Mouse (Mus musculus) embryonic stem cell, embryonic (primary cell): ENCODE data around the gene Cass4.

Experiments
- CTCF ChIA-PET, 4 experiments: fragments of 300-600 bp in 2 of 4; fragments of 350-600 bp in 2 of 4; sonication (Branson Sonifier 250); formaldehyde crosslinking; loops; one replicate each; lab custom pipeline; 2022; ENCODE audit warnings: inconsistent platforms in 2 of 4; lab: Charles Lee
- POLR2A ChIA-PET, 4 experiments: fragments of 300-600 bp in 2 of 4; fragments of 350-600 bp in 2 of 4; sonication (Branson Sonifier 250); formaldehyde crosslinking; loops; one replicate each; lab custom pipeline; 2022; ENCODE audit warnings: antibody characterized with exemption in 4 of 4, inconsistent platforms in 1 of 4; lab: Charles Lee

Cass4 gene

DNA sequence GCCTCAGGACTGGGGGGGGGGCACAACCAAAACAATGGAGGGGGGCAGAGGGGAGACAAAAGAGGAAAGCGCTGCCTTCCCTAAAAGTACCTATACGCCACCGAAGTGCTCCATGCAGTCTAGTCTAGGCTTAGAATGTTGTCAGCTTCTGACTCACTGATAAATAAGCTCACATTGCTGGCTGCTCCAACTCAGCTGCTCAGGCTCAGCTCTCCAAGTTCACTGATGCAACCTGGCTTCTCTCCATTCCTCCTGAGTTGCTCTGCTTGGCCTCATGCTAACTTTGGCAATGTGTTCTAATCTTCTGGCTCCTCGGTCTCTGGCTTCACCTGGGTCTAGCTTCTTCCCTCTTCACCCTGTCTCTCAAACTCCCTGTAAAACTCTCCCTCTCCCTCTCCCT, 17.0 kb upstream of the Cass4 start:
- POLR2A ChIA-PET: interaction anchor here in 3 of 4 experiments (0.6 to 2.5 kb wide), 10 partner anchors 10 to 443 kb away, joined by 3 to 12 read pairs (median 4); partner anchors contain the start of gene Rtf2 (in 1 of the 3)
- CTCF ChIA-PET: interaction anchor here in 3 of 4 experiments (0.6 to 1.4 kb wide), 3 partner anchors 17 to 71 kb away, joined by 4 to 9 read pairs (median 6); partner anchors contain the start of genes Cass4 (in 1 of the 3) and Fam210b (in 1 of the 3)

DNA sequence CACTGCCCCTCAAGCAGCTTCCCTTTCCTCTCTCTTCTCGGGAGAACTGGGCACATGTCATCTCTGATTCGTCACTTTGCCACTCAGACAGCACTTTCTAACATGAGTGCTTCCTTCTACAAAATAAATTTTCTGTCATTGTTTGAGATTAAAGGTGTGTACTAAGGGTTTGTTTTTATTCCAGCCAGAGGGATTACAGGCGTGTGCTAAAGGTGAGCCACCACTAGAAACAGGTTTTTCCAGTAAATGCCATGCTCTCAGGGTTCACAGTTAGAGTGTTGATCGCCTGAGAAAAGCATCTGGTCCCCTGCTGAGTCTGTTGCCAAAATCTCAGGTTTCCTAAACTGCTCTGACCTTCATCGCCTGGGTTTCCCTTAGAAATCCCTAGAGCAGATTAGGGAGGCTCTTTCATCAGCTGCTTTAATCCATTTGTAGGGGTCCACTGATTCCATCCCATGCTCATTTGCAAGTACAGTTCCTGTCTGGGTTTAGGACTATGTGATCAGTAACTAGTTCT, 16.5 kb upstream of the Cass4 start:
- ChIA-PET CTCF (interaction anchor here in 2 of 4 experiments (1.1 to 1.4 kb wide), 2 partner anchors 32 to 70 kb away, joined by 4 to 6 read pairs; partner anchors contain the start of gene Fam210b (in 1 of the 2)), POLR2A (interaction anchor here in 3 of 4 experiments (0.6 to 2.5 kb wide), 9 partner anchors 11 to 443 kb away, joined by 3 to 12 read pairs (median 4); partner anchors contain the start of gene Rtf2 (in 2 of the 3))

DNA sequence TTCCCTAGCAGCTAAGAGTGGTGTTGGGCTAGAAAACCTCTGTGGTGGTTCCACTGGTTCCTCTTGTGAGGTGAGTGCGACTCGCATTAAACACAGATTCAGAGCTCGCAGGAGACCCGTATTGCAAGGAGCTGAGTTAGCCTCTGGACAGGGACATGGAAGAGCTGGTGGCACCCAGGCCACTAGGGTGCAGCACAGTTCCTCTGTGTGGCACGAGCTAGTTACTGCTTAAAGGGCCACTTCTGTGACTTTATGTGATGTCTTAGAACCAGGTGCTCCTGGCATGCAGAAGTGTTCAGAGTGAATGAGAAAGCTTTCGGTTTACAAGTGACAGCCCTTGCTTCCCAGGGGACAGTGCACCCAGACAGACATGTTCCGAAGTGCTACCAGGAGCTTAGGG, 15.3 kb upstream of the Cass4 start:
- ChIA-PET CTCF (interaction anchor here (0.5 to 2.4 kb wide), 21 partner anchors 8 to 561 kb away, joined by 3 to 18 read pairs (median 3); partner anchors contain the start of genes Rtf2 (in 2 of the 4), Aurka (in 1 of the 4), Cstf1 (in 1 of the 4) and Fam210b (in 1 of the 4)), POLR2A (interaction anchor here (0.5 to 3.9 kb wide), 22 partner anchors 8 to 68 kb away, joined by 3 to 25 read pairs (median 4); partner anchors contain the start of genes Aurka (in 3 of the 4), Cstf1 (in 3 of the 4), Cass4 (in 2 of the 4) and Rtf2 (in 2 of the 4))

DNA sequence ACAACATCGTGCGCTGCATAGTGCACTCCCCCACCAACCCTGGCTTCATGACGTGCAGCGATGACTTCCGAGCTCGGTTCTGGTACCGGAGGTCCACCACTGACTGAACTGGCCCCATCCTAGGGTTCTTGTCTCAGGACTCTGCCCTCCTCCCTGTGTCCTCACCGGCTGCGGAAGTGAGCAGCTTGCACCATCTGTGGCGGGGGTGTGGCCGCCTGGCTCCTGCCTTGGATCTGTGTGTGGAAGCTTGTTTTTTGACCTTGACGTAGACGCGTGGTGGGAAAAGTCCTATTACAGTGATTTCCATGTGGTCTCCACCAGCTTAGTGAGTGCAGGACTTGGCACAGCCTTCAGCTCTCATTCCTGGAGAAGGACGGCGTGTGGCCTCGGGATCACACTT, 13.1 kb upstream of the Cass4 start:
- ChIA-PET POLR2A (interaction anchor here in 3 of 4 experiments (0.6 to 4.2 kb wide), 25 partner anchors 8 to 153 kb away, joined by 3 to 57 read pairs (median 4); partner anchors contain the start of genes Aurka (in 3 of the 3), Cass4 (in 3 of the 3), Cstf1 (in 3 of the 3) and Fam210b (in 2 of the 3)), CTCF (interaction anchor here in 2 of 4 experiments (0.6 to 2.2 kb wide), 3 partner anchors 11 to 159 kb away, joined by 3 to 6 read pairs (median 3); partner anchors contain the start of genes Aurka (in 1 of the 2) and Cstf1 (in 1 of the 2))

DNA sequence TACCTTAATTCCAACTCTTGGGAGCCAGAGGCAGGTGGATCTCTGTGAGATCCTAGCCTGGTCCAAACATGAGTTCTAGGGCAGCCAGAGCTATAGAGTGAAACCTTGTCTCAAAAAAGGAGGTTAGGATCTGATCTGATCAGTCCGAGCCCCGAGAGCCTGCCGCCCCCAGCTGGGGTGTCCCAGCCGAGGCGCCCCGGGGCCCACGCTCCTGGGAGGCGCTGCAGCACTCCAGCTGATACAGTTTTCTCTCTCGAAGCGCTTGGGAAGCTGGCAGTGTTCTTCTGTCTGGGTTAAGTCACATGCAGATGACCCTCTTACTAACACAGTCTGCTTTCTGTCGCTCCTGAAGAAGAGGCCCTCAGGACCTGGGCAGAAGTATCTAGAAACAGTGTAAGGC, 12.3 kb upstream of the Cass4 start:
- ChIA-PET CTCF (interaction anchor here in 1 of 4 experiments (2.2 kb wide), 1 partner anchor 12 kb away, joined by 6 read pairs; the partner anchor contains the start of genes Aurka and Cstf1), POLR2A (interaction anchor here (0.6 to 4.2 kb wide), 13 partner anchors 10 to 70 kb away, joined by 3 to 57 read pairs (median 4); partner anchors contain the start of genes Cass4 (in 3 of the 4), Aurka (in 2 of the 4), Cstf1 (in 2 of the 4) and Fam210b (in 1 of the 4))

DNA sequence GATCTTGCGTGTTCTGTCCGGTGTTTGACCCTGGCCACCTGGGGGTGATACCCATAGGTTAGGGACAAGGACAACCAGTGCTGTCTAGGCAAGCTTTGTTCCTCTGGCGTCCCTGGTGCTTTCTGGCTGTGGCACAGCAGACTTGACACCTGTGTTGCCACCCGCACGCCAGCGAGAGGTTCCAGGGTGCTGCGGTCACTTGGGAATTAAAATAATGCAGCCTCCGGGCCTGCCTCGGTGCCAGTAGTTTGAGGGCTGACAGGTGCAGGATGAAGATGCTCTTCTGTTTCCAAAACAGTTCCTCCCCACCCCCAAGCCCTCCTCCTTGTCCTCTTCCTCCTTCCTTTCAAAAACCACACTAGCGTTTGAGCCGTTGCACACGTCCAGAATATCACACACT, 11.7 kb upstream of the Cass4 start:
- CTCF ChIA-PET: no interaction called here
- POLR2A ChIA-PET: interaction anchor here in 3 of 4 experiments (1.0 to 4.2 kb wide), 6 partner anchors 10 to 58 kb away, joined by 3 to 57 read pairs (median 11); partner anchors contain the start of genes Aurka (in 2 of the 3), Cstf1 (in 2 of the 3), Cass4 (in 1 of the 3) and Rtf2 (in 1 of the 3)

DNA sequence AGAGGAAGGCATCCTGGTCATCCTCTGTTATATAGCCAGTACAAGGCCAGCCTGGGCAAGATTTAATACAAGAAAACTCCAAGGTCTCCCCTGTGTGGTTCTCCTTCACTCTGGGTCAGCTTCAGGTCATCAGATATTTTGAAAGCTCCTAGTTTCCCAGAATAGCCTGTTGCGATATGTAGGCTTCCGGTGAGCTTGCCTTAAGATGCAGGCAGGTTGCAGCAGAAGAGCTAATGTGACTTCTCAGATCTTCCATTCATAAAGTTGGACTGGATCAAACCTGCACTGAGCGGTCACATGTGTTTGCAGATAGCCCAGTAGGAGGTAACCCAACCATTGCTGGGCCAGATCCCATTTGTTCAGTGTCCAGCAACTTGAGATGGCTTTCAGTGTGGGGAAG, 8.9 kb upstream of the Cass4 start:
- ChIA-PET CTCF (no interaction called here), POLR2A (interaction anchor here in 2 of 4 experiments (1.0 to 1.6 kb wide), 4 partner anchors 14 to 55 kb away, joined by 4 to 6 read pairs (median 4); partner anchors contain the start of genes Aurka (in 2 of the 2), Cstf1 (in 2 of the 2) and Fam210b (in 1 of the 2))

DNA sequence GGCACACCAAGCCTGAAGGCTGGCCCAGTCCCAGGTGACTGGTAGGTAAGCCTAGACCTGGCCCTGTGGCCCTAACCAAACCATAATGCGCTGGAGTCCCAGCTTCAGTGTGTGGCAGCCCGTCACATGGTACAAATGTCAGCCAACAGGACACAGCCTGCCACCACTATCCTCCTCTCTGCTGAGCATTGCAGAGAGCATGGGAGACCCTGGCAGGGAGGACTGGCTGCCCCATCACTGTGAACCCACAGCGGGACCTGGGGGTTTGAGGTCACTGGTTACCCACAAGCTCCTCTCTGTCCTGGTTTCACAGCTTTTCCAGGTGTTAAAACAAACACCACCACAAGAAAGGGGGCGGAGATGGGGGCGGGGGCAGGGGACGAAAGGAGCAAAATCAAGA, 3.3 kb upstream of the Cass4 start:
- ChIA-PET POLR2A (interaction anchor here in 2 of 4 experiments (0.8 to 1.4 kb wide), 4 partner anchors 10 to 82 kb away, joined by 3 to 6 read pairs (median 3); partner anchors contain the start of gene Fam209 (in 1 of the 2)), CTCF (interaction anchor here in 2 of 4 experiments (0.6 kb wide), 2 partner anchors 35 to 435 kb away, joined by 3 to 7 read pairs; no protein-coding TSS in a partner anchor)

DNA sequence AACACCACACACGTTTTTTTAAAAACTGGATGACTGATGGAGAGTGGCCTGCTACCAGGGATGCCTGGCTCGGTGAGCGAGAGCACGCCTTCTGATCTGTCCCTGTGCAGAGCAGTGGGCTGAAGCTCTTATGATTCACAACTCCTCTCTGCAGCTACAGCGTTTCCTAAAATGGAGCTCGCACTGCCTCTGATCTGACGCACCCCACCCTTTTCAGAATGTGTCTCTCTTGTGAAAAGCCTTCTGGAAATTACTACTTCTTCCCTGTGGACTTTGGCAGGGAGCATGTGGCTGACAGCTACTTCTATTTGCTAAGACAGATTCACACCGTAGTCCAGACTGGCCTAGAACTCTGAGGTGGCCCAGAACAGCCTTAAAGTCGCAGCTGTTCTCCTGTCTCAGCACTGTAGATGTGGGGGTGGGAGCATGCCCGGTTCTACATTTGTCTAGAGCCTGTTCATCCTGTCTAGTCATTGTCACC, 1.5 kb upstream of the Cass4 start:
- ChIA-PET CTCF (no interaction called here), POLR2A (interaction anchor here in 2 of 4 experiments (1.0 to 2.4 kb wide), 6 partner anchors 9 to 48 kb away, joined by 3 to 13 read pairs (median 5); partner anchors contain the start of genes Aurka (in 1 of the 2) and Cstf1 (in 1 of the 2))

DNA sequence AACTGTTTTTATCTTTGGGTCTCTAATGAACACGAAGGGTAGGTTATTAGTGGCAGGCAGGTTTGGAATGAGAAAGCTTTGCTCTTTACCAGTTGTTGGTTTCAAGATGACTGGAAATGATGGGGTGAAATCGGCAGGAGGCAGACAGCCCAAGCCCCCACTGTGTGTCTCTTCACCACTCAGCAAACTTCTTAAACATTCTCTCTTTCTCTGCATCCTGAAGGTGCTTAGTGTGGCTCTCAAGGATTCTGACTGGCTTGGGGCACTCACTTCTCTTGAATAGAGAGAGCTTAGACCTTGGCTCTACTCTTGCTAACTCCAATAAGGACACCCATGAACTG, 428 bp downstream of the Cass4 start:
- POLR2A ChIA-PET: interaction anchor here in 3 of 4 experiments (0.7 to 2.4 kb wide), 22 partner anchors 10 to 1663 kb away, joined by 3 to 13 read pairs (median 6); partner anchors contain the start of genes Aurka (in 2 of the 3), Cstf1 (in 2 of the 3) and Rtf2 (in 1 of the 3)

DNA sequence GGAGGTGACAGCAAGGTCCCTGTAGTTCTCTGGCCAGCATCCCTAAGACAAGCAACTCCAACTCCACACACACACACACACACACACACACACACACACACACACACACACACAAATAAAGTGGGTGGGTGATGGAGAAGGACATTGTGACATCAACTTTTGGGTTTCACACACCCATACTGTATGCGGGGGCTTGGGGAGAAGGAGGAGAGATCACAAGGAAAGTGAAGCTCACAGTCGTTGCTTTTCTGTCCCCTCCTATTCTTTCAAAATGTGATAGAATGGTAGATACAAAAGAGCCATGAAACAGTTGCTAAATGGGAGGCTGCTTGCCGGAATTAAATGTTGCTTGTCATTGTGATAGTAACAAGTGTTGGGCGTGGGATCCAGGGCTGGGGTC, 1.1 kb downstream of the Cass4 start:
- POLR2A ChIA-PET: interaction anchor here (0.5 to 2.0 kb wide), 9 partner anchors 10 to 46 kb away, joined by 3 to 9 read pairs (median 4); partner anchors contain the start of gene Rtf2 (in 2 of the 4)

More for the DNA sequence above, 428 bp downstream of the Cass4 start:
- CTCF ChIA-PET: interaction anchor here in 2 of 4 experiments (0.6 to 1.2 kb wide), 4 partner anchors 16 to 154 kb away, joined by 3 to 9 read pairs (median 4); no protein-coding TSS in a partner anchor

DNA sequence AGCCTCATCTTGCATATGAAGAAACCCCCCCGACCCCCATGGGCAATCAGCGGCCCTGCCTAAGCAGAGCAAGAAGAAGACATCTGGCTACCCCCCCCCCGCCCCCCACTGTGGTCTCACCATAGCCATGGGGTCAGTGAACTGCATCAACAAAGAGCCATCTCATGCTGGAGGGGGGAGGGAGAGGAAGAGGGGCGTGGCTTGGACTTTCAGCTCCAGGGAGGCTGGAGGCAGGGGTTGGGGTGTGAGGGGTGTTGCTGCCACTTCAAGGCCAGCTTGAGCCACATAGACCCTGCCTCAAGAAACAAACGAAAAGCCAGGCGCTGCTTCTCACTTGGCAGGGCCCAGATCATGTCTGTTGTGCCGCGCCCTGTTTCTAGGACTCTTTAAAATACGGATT, 2.4 kb downstream of the Cass4 start:
- ChIA-PET CTCF (interaction anchor here in 1 of 4 experiments (0.9 to 1.0 kb wide), 2 partner anchors 8 to 18 kb away, joined by 3 read pairs; no protein-coding TSS in a partner anchor), POLR2A (interaction anchor here in 3 of 4 experiments (0.6 to 1.5 kb wide), 7 partner anchors 17 to 930 kb away, joined by 3 to 12 read pairs (median 3); partner anchors contain the start of genes Fam209 (in 1 of the 3) and Rtf2 (in 1 of the 3))

More for the DNA sequence above, 1.1 kb downstream of the Cass4 start:
- CTCF ChIA-PET: interaction anchor here in 1 of 4 experiments (1.2 kb wide), 1 partner anchor 16 kb away, joined by 3 read pairs; no protein-coding TSS in a partner anchor

DNA sequence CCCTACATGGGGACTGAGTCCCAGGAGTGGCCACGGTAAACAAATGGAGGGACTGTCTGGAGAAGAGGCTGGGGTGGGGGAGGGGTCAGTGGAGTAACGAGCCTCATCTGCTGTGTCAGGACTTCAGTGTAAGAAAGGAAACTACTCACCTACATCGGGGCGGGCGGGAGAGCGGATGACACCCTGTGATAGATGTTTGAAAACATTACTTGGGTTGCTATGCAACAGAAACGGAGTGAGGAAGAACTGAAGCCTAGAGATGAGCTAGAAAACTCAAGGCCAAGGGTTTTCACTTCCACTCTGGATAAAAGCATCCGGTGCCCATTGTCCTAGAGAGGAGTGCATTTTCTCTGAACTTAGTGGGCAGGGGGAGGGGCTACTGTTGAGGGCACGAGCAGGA, 6.3 kb downstream of the Cass4 start:
- ChIA-PET CTCF (interaction anchor here in 1 of 4 experiments (0.6 kb wide), 1 partner anchor 90 kb away, joined by 3 read pairs; no protein-coding TSS in a partner anchor), POLR2A (interaction anchor here in 3 of 4 experiments (0.6 to 2.0 kb wide), 10 partner anchors 16 to 472 kb away, joined by 3 to 7 read pairs (median 3); partner anchors contain the start of genes Aurka (in 2 of the 3), Cstf1 (in 2 of the 3) and Rtf2 (in 1 of the 3))

DNA sequence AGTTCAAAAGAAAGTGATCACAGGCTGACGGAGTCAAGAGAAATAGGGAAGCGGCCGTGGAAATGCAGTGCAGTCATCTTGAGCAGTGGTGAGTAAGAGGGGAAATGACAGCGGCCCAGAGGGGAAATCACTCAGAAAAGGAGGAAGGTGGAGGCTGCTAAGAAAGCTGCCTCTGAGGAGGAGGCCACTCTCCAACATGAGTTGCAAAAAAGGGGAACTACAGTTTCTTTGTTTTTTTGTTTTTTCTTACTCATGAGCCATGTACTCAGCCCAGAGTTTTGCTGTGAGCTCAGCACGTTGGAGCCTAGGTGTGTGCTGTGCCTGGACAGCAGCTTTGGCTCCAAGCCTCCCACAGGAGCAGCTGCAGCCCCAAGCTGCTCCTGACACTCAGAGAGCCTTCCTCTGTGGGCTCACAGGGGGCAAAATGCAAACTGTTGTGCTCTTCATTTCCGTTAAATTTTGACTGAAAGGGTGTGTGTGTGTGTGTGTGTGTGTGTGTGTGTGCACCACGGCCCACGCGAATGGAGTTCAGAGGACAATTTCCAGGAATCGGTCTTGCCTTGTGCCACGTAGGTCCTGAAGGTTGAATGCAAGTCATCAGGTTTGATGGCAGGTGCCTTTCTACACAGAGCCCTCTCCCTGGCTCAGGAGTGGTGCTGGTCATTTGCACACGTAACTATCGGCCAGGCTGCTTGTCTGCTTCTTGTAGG, 7.7 kb downstream of the Cass4 start:
- ChIA-PET CTCF (interaction anchor here in 1 of 4 experiments (0.6 kb wide), 1 partner anchor 18 kb away, joined by 3 read pairs; no protein-coding TSS in a partner anchor), POLR2A (interaction anchor here in 3 of 4 experiments (0.6 to 1.4 kb wide), 7 partner anchors 31 to 393 kb away, joined by 3 to 6 read pairs (median 3); partner anchors contain the start of genes Aurka (in 2 of the 3), Cstf1 (in 2 of the 3) and Fam210b (in 1 of the 3))

DNA sequence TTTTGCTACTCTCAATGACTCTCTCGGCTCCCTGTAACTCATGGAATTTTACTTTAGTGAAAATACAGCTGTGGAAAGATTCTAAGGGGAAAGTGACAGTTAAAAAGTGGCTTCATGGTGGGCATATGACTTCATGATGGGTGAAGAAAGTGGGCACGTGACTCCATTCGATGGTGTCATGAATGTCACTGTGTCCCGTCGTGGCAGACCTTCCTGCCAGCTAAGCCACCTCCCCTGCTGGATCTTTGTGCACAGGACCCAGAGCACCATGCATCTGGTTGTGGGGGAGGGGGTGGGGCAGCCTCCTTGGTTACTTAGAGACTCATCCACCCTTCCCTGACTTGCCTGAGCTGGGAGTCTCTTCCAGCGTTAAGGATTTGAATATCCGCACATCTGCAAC, 10.6 kb downstream of the Cass4 start:
- POLR2A ChIA-PET: interaction anchor here in 2 of 4 experiments (0.6 to 2.0 kb wide), 12 partner anchors 10 to 287 kb away, joined by 3 to 9 read pairs (median 4); partner anchors contain the start of genes Aurka (in 1 of the 2), Cass4 (in 1 of the 2), Cstf1 (in 1 of the 2) and Rtf2 (in 1 of the 2)
- CTCF ChIA-PET: interaction anchor here in 2 of 4 experiments (0.8 to 0.9 kb wide), 3 partner anchors 8 to 427 kb away, joined by 3 read pairs; no protein-coding TSS in a partner anchor

DNA sequence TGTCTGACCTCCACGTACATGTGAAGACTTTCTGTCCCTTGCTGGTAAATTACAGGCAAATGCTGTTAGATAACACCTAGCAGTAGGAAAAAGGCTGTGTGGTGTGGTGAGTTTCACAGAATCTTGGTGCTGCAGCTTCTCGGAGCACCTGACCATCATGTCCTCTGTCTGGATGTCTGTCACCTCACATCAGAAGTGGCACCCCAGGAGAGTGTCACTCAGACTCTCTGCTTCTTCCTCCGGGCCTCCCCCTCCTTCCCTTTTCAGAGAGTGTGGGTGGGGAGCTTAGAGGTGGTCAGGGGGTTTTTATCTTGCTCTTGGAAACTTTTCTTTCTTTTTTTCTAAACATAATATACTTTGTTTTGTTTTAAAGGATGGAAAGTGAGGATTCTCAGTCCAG, 11.4 kb downstream of the Cass4 start:
- POLR2A ChIA-PET: interaction anchor here in 2 of 4 experiments (1.1 to 2.0 kb wide), 9 partner anchors 9 to 43 kb away, joined by 3 to 9 read pairs (median 3); partner anchors contain the start of genes Rtf2 (in 2 of the 2), Aurka (in 1 of the 2), Cass4 (in 1 of the 2) and Cstf1 (in 1 of the 2)

More for the DNA sequence above, 11.4 kb downstream of the Cass4 start:
- CTCF ChIA-PET: interaction anchor here in 2 of 4 experiments (0.6 to 0.9 kb wide), 3 partner anchors 9 to 427 kb away, joined by 3 read pairs; no protein-coding TSS in a partner anchor
